Mouse (Mus musculus): ENCODE measurements around the gene Synj2. TPM values are rescaled to one million over a fixed set of nuclear protein-coding genes. Genes with fewer than 3 reads are reported as not detected.
A peak's percentile ranks its signal among the peaks of the same experiment; 100 is the strongest.
"Not testable (repeated sequence)": the region's sequence is repeated elsewhere in the genome, so short reads cannot be mapped to it uniquely, and the experiment has no call there.

The Synj2 gene
- total RNA-seq, 4 experiments from 2014 or later: 9.7 to 37.0 (median 23.9) TPM

GRCm38 (mm10) chr17:6001389-6001788 is 60.3 kb downstream of the Synj2 start:
- DNase-seq: no peak

- no peak for DNase-seq
Measured at GRCm38 (mm10) chr17:6001836-6002235, 60.8 kb downstream of the Synj2 start.

- no peak for DNase-seq
Measured at GRCm38 (mm10) chr17:6002563-6002962, 61.5 kb downstream of the Synj2 start.

- DNase-seq: no peak
Measured at GRCm38 (mm10) chr17:6003661-6004060, 62.6 kb downstream of the Synj2 start.

GRCm38 (mm10) chr17:6005246-6005637 is 64.2 kb downstream of the Synj2 start:
- no peak for DNase-seq

- DNase-seq: peak; percentile 53
Measured at GRCm38 (mm10) chr17:6005638-6006471, 64.8 kb downstream of the Synj2 start.

- no peak for DNase-seq
Measured at GRCm38 (mm10) chr17:6007101-6007780, 66.2 kb downstream of the Synj2 start.

- DNase-seq: no peak
Measured at GRCm38 (mm10) chr17:6007902-6008301, 66.8 kb downstream of the Synj2 start.

- no peak for DNase-seq
Measured at GRCm38 (mm10) chr17:6008590-6008989, 67.5 kb downstream of the Synj2 start.

GRCm38 (mm10) chr17:6009606-6010005 is 68.5 kb downstream of the Synj2 start:
- no peak for DNase-seq

GRCm38 (mm10) chr17:6013079-6013478 is 72.0 kb downstream of the Synj2 start:
- no peak for DNase-seq

GRCm38 (mm10) chr17:6014985-6015384 is 73.9 kb downstream of the Synj2 start:
- DNase-seq: no peak

GRCm38 (mm10) chr17:6016213-6016780 is 75.2 kb downstream of the Synj2 start:
- DNase-seq: no peak

- DNase-seq: no peak
Measured at GRCm38 (mm10) chr17:6017268-6017667, 76.2 kb downstream of the Synj2 start.

GRCm38 (mm10) chr17:6018348-6018747 is 77.3 kb downstream of the Synj2 start:
- DNase-seq: no peak

GRCm38 (mm10) chr17:6019776-6020175 is 78.7 kb downstream of the Synj2 start:
- no peak for DNase-seq

GRCm38 (mm10) chr17:6020636-6021035 is 79.6 kb downstream of the Synj2 start:
- DNase-seq: no peak

- DNase-seq: not testable (repeated sequence)
Measured at GRCm38 (mm10) chr17:6021374-6021789, 80.3 kb downstream of the Synj2 start.

- no peak for DNase-seq
Measured at GRCm38 (mm10) chr17:6025831-6026230, 84.8 kb downstream of the Synj2 start.

- DNase-seq: no peak
Measured at GRCm38 (mm10) chr17:6035661-6036060, 94.6 kb downstream of the Synj2 start.

GRCm38 (mm10) chr17:6036458-6036857 is 95.4 kb downstream of the Synj2 start:
- DNase-seq: no peak

GRCm38 (mm10) chr17:6036872-6037271 is 95.8 kb downstream of the Synj2 start:
- no peak for DNase-seq

GRCm38 (mm10) chr17:6037507-6037906 is 96.4 kb downstream of the Synj2 start:
- no peak for DNase-seq

GRCm38 (mm10) chr17:6052801-6053200 is 111.7 kb downstream of the Synj2 start:
- no peak for DNase-seq
